Mouse (Mus musculus) hindbrain, embryonic 11.5 days (tissue): Measurements from ENCODE around the gene Tmem50b. TPM values are rescaled to one million over a fixed set of nuclear protein-coding genes. Genes with fewer than 3 reads are reported as not detected.

Experiments
- ATAC-seq: fragments of 200-750 bp; cut with Nextera tagmentation; 2 replicates; pipeline ENCODE4 v1.8.0; 2017; ENCODE audit warnings: mild to moderate bottlenecking, moderate TSS enrichment, moderate library complexity; ENCODE audit not compliant: low FRiP score
- DNase-seq: peaks from one replicate; pipeline ENCODE4 v3.0.0-alpha.2; 2015; ENCODE audit warnings: low spot score
- H3K27ac ChIP-seq: fragments of 300-500 bp; sonication (generic); 2 replicates; pipeline ENCODE4 v1.5.1; 2014; ENCODE audit warnings: mild to moderate bottlenecking, low read depth, low read length
- H3K27me3 ChIP-seq: fragments of 300-500 bp; sonication (generic); 2 replicates; pipeline ENCODE4 v1.6.1; 2014; ENCODE audit warnings: mild to moderate bottlenecking, low read length, moderate library complexity, mixed read lengths; ENCODE audit not compliant: control insufficient read depth, insufficient read depth
- H3K36me3 ChIP-seq: fragments of 300-500 bp; sonication (generic); 2 replicates; pipeline ENCODE4 v1.6.1; 2014; ENCODE audit warnings: mild to moderate bottlenecking, low read length, moderate library complexity, mixed read lengths; ENCODE audit not compliant: control insufficient read depth, insufficient read depth
- H3K4me1 ChIP-seq: fragments of 300-500 bp; sonication (generic); replicated peaks from 2 replicates; pipeline ENCODE4 v1.6.1; 2014; ENCODE audit warnings: low read length, mixed read lengths; ENCODE audit not compliant: control insufficient read depth, insufficient read depth
- H3K4me2 ChIP-seq: fragments of 300-500 bp; sonication (generic); replicated peaks from 2 replicates; pipeline ENCODE4 v1.6.1; 2014; ENCODE audit warnings: mild to moderate bottlenecking, low read depth, low read length
- H3K4me3 ChIP-seq: fragments of 300-500 bp; sonication (generic); 2 replicates; pipeline ENCODE4 v1.5.1; 2014; ENCODE audit warnings: low read depth, low read length
- H3K9ac ChIP-seq: fragments of 300-500 bp; sonication (generic); 2 replicates; pipeline ENCODE4 v1.6.1; 2014; ENCODE audit warnings: low read depth, low read length
- H3K9me3 ChIP-seq: fragments of 300-500 bp; sonication (generic); 2 replicates; pipeline ENCODE4 v1.6.1; 2016; ENCODE audit warnings: low read length; ENCODE audit not compliant: control insufficient read depth
- WGBS: fragments of 180-500 bp; shearing (Covaris S2); extraction: QIAGEN DNeasy Blood & Tissue Kit; methylation state at CpG from one replicate; pipeline ENCODE4 v1.1.7; 2014; 5-methylcytosine and 5-hydroxymethylcytosine counted together
- polyA plus RNA-seq: library from polyadenylated mRNA; unstranded; fragments of >200 nt; fragmentation: Nextera tagmentation; extraction: Ambion mirVana; gene quantifications from 2 replicates; pipeline ENCODE4 v1.2.1, GENCODE M21; 2014

The Tmem50b gene
- polyA plus RNA-seq, 1 experiment from 2014 or later, result 55.9 TPM

- no peaks in the 10 kb centered on the region for H3K27me3 ChIP-seq
- no peak overlapping the region for H3K27ac ChIP-seq
- H3K4me2 ChIP-seq, result no peak overlapping the region
- H3K9ac ChIP-seq, result no peak overlapping the region
- 91% methylated on average over 12 of the region's 12 CpGs for WGBS
- ATAC-seq (no peak), DNase-seq (no peak)
- no peak overlapping the region for H3K4me3 ChIP-seq
- H3K36me3 ChIP-seq, result peaks cover 15% of the 10 kb centered on the region; the same call in 1 of the 2 replicates
- H3K9me3 ChIP-seq, result no peaks in the 10 kb centered on the region
- no peaks in the 10 kb centered on the region for H3K4me1 ChIP-seq
Measured at GRCm38 (mm10) chr16:91633641-91634040, 36.0 kb upstream of the Tmem50b start.

DNA sequence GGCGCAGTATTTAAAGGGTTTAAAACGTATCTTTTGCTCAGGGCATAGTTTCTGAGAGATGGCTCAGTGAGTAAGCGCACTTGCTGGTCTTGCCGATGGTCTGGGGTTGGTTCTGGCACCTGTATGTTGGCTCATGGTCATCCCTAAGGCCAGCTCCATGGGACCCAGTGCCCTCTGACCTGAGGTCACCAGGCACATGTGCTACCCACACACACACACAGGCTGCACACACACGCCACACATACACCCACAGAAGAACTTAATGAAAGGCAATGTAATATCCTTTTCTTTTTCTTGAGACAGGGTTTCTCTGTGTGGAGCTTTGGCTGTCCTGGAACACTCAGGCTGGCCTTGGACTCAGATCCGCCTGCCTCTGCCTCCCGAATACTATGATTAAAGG, 35.3 kb upstream of the Tmem50b start:
- Histone ChIP-seq H3K9ac (no peak overlapping the region), H3K4me1 (no peaks in the 10 kb centered on the region), H3K4me2 (no peak overlapping the region), H3K4me3 (no peak overlapping the region), H3K9me3 (no peaks in the 10 kb centered on the region), H3K27ac (no peak overlapping the region), H3K27me3 (no peaks in the 10 kb centered on the region), H3K36me3 (peaks cover 19% of the 10 kb centered on the region; the same call in 1 of the 2 replicates)
- WGBS, result 93% methylated on average over 7 of the region's 7 CpGs
- DNase-seq (no peak), ATAC-seq (no peak)

DNA sequence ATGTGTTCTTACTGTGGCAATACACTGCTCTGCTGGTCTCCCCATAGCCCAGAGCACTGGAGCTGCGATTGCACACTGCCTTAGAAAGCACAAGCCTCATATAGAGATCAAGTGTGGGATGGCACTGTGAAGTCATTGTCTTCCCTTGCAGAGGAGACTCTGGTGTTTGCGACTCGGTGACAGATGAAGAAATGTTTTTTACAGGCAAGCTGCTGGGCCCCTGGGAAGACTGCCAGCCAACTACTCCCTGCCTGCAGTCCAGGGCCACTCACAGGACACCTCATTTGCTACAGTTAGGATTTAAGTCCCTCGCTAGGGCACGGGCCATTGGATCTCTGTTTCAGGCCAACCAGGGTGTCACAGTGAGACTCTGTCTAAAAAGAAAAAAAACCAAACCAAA, 34.8 kb upstream of the Tmem50b start:
- no peaks in the 10 kb centered on the region for H3K9me3 ChIP-seq
- ATAC-seq (no peak), DNase-seq (no peak)
- no peaks in the 10 kb centered on the region for H3K4me1 ChIP-seq
- H3K36me3 ChIP-seq, result peaks cover 22% of the 10 kb centered on the region; the same call in 1 of the 2 replicates
- H3K27me3 ChIP-seq, result no peaks in the 10 kb centered on the region
- no peak overlapping the region for H3K9ac ChIP-seq
- WGBS, result 94% methylated on average over 5 of the region's 5 CpGs
- H3K4me2 ChIP-seq, result no peak overlapping the region
- H3K27ac ChIP-seq, result no peak overlapping the region
- H3K4me3 ChIP-seq, result no peak overlapping the region

- no peaks in the 10 kb centered on the region for H3K4me1 ChIP-seq
- H3K27ac ChIP-seq, result no peak overlapping the region
- ATAC-seq, result no peak
- H3K9me3 ChIP-seq, result no peaks in the 10 kb centered on the region
- DNase-seq, result no peak
- H3K4me3 ChIP-seq, result no peak overlapping the region
- H3K4me2 ChIP-seq, result no peak overlapping the region
- H3K9ac ChIP-seq, result no peak overlapping the region
- H3K36me3 ChIP-seq, result peaks cover 17% of the 10 kb centered on the region; the same call in 1 of the 2 replicates
- H3K27me3 ChIP-seq, result no peaks in the 10 kb centered on the region
- WGBS, result 70% methylated on average over 1 of the region's 1 CpGs
Measured at GRCm38 (mm10) chr16:91630584-91630983, 33.0 kb upstream of the Tmem50b start.

DNA sequence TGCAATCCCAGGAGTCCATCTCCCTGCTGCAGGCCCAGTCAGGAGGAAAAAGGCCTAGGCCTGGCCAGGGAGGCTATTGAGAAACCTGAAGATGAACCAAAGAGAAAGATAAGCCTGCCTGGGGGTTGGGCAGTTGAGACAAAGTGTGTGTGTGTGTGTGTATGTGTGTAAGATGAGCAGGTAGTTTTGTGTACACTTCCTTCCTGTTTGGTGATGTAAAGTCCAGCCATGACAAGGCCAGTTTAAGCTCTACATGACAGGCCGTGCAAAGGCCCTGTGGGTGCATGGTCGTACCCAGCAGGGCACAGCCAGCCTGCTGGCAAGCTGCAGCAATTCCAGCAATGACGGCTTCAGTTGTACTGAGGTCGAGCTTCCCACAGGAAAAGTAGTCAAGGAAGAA, 32.1 kb upstream of the Tmem50b start:
- ATAC-seq (no peak), DNase-seq (no peak)
- no peaks in the 10 kb centered on the region for H3K9me3 ChIP-seq
- H3K9ac ChIP-seq, result no peak overlapping the region
- no peak overlapping the region for H3K4me2 ChIP-seq
- WGBS, result 99% methylated on average over 4 of the region's 4 CpGs
- no peak overlapping the region for H3K4me3 ChIP-seq
- H3K36me3 ChIP-seq, result peaks cover 13% of the 10 kb centered on the region; the same call in 1 of the 2 replicates
- H3K27ac ChIP-seq, result no peak overlapping the region
- H3K27me3 ChIP-seq, result no peaks in the 10 kb centered on the region
- H3K4me1 ChIP-seq, result no peaks in the 10 kb centered on the region

DNA sequence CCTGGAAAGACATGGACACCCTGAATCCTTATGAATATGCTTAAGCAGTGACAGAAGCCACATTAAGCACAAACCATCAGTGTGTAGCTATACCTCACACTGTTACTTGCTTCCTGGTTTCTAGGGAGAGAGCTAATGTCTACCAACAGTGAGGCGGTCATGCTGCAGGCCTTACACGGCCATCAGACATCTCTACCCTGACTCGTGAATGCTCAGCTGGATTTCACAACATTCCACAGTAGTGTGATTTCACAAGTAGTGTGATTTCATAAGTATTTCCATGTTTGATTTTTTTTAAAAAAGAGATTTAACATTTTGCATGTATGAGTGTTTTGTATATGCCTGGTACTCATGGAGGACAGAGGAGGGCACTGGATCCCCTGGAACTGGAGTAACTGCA, 31.1 kb upstream of the Tmem50b start:
- peaks cover 13% of the 10 kb centered on the region; the same call in 1 of the 2 replicates for H3K36me3 ChIP-seq
- WGBS, result 95% methylated on average over 3 of the region's 3 CpGs
- DNase-seq, result no peak

DNA sequence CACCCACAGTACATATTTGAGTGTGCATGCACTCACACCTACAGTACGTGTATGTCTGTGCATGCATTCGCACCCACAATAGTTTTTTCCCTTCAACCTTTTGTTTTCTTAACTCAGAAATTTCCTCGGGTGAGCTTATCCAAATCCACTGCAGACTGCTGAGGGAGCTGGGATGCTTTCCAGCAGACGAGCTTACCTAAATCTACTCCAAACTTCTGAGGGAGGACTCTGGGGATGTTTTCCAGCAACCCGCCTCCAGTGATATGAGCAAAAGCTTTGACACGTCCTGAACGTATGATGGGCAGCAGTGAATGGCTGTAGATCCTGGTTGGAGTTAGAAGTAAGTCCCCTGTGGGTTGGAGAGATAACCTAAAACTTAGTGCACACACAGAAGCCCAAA, 30.2 kb upstream of the Tmem50b start:
- peaks cover 10% of the 10 kb centered on the region; the same call in 1 of the 2 replicates for H3K36me3 ChIP-seq
- no peaks in the 10 kb centered on the region for H3K4me1 ChIP-seq
- no peak overlapping the region for H3K4me2 ChIP-seq
- WGBS, result 93% methylated on average over 7 of the region's 7 CpGs
- no peak overlapping the region for H3K27ac ChIP-seq
- no peaks in the 10 kb centered on the region for H3K27me3 ChIP-seq
- DNase-seq (no peak), ATAC-seq (no peak)
- H3K9me3 ChIP-seq, result no peaks in the 10 kb centered on the region
- H3K4me3 ChIP-seq, result no peak overlapping the region
- H3K9ac ChIP-seq, result no peak overlapping the region

More for the DNA sequence above, 31.1 kb upstream of the Tmem50b start:
- H3K27me3 ChIP-seq, result no peaks in the 10 kb centered on the region
- H3K4me2 ChIP-seq, result no peak overlapping the region
- no peak overlapping the region for H3K27ac ChIP-seq
- no peaks in the 10 kb centered on the region for H3K9me3 ChIP-seq
- no peak for ATAC-seq
- no peak overlapping the region for H3K9ac ChIP-seq
- H3K4me3 ChIP-seq, result no peak overlapping the region
- H3K4me1 ChIP-seq, result no peaks in the 10 kb centered on the region

DNA sequence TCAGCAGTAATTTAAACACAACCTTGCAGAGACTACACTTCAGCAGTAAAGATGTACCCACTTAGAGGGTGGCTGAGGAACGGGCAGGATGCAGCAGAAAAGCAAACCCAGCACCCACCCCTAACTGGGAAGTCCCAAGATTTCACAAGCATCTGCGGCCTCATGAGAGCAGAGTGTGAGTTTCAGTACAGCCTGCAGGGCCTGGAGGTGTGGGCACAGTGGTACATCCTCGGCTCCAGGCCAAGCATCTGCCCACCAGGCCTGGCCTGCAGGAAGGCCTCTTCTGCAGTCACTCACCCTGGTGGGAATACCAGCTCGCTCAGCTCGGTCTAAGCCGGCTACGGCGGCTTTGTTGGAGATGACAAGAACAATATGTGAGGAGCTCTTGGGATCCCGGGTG, 25.5 kb upstream of the Tmem50b start:
- Histone ChIP-seq H3K36me3 (peaks cover 8% of the 10 kb centered on the region), H3K4me3 (no peak overlapping the region), H3K4me2 (no peak overlapping the region), H3K4me1 (no peaks in the 10 kb centered on the region), H3K27me3 (0 out of 2 replicates have a peak, but pooled peaks cover under 1% of the 10 kb centered on the region), H3K9ac (no peak overlapping the region), H3K27ac (no peak overlapping the region), H3K9me3 (no peaks in the 10 kb centered on the region)
- ATAC-seq (no peak), DNase-seq (no peak)
- WGBS, result 97% methylated on average over 9 of the region's 9 CpGs

DNA sequence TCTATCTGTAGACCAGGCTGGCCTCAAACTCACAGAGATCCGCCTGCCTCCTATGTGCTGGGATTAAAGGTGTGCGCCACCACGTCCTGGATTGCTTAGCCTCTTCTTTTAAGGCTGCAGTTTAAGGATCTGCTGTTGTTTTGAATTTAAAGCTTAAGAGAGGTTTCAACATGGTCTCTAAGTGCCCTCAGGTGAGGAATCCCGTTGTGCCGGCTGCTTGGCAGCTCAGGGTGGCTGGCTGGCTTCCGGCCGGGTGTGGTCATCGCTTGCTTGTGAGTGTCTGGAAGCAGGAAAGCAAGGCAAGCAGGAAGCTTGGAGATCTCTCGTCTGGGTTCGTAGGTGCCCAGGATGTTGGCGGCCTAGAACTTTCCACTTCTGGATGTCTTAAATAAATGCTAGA, 23.4 kb upstream of the Tmem50b start:
- Histone ChIP-seq H3K9ac (no peak overlapping the region), H3K9me3 (no peaks in the 10 kb centered on the region), H3K27me3 (0 out of 2 replicates have a peak, but pooled peaks cover 2% of the 10 kb centered on the region), H3K4me1 (no peaks in the 10 kb centered on the region), H3K4me3 (no peak overlapping the region), H3K36me3 (peaks cover 4% of the 10 kb centered on the region; the same call in 1 of the 2 replicates), H3K27ac (no peak overlapping the region), H3K4me2 (no peak overlapping the region)
- 94% methylated on average over 11 of the region's 11 CpGs for WGBS
- ATAC-seq (no peak), DNase-seq (no peak)
